Mouse (Mus musculus) left cerebral cortex, postnatal 4 days (tissue): ENCODE data around the gene Med21. TPM values are rescaled to one million over a fixed set of nuclear protein-coding genes. Genes with fewer than 3 reads are reported as not detected.
A peak's percentile ranks its signal among the peaks of the same experiment; 100 is the strongest.

Experiments used
- DNase-seq: peaks from one replicate; pipeline ENCODE4 v3.0.0-alpha.2; 2022
- intact Hi-C: fragments of 180-260 bp; cut with DNase I; formaldehyde crosslinking; loops from one replicate; pipeline ENCODE4 v1.15.1; 2025
- total RNA-seq, 2 experiments: library from RNA; stranded (reverse); gene quantifications; 2 replicates each; pipeline ENCODE4 v1.2.3; 2021

The Med21 gene
- total RNA-seq, 2 experiments from 2014 or later = 42.6 to 49.1 TPM

DNA sequence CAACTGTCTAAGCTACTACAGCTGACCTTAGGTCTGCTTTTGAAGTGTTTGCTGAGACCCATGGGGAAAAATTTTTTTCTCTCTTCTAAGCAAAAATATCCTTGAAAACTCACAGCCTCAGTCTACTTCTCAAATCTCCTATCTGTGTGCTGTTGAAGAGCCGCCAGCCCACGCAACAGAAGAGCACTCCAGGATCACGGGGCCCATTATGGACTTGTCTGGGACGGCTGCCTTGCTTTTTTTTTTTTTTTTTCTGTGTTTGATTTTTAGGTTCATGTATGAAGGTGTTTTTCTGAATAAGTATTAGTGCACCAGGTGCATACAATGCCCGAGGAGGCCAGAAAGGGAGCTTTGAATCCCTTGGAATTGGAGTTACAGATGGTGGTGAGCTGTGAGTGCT lies 5.9 kb upstream of the Med21 start:
- DNase-seq = no peak
- intact Hi-C loops = no loop called here

DNA sequence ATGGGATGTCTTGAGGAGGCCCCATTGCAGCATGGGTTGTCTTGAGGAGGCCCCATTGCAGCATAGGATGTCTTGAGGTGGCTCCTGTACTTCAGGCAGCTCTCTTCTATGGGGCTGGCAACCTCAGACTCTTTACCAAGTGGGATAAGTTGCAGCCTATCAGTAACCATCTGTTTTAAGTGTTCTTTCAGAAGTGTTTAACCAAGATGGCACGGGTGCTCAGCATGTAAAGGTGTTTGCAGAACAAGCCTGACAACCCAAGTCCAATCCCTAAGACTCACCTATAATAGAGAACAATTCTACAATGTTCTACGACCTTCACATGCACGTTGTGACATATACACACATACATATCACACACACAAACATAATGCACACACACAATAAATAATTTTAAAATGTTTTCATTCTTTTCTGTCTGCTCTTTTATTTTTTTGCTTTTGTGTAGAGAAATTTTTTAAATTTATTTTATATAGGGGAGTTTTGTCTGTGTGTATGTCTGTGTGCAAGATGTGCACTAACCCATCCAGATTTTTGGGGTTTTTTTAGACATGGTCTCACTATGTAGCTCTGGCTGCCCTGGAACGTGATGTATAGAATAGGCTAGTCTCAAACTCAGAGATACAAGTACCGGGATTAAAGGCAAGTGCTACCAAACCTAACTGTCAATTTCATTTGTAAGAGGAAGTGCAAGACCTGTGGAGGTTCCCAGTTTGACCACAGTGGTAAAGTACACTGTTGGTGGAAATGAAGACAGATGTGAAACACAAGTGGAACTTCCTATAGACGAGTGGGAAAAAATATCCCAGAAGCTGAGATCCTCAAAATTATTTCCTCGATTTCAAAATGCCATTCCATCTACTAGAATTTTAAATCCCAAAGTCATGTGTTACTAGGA lies 2.0 kb upstream of the Med21 start:
- intact Hi-C loops = no loop called here
- DNase-seq = no peak

DNA sequence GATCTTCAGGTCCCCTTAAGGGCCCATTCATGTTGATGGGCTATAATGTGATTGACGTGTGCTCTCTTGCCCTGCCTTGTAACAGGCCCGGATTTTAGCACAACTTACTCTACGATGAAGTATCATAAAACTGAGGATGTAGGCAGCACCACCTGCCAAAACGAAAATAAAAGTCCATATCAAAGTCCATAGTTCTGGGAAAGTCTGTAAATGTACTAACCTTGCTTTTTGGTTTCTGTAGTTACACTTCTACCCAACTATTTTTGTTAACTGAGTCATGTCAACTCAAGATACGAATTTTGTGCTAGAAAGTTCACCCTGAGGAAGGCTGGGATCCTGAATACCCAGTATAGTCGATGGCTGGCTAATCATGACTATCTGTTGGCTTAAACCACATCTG lies 1.4 kb upstream of the Med21 start:
- intact Hi-C loops = no loop called here
- DNase-seq = no peak

DNA sequence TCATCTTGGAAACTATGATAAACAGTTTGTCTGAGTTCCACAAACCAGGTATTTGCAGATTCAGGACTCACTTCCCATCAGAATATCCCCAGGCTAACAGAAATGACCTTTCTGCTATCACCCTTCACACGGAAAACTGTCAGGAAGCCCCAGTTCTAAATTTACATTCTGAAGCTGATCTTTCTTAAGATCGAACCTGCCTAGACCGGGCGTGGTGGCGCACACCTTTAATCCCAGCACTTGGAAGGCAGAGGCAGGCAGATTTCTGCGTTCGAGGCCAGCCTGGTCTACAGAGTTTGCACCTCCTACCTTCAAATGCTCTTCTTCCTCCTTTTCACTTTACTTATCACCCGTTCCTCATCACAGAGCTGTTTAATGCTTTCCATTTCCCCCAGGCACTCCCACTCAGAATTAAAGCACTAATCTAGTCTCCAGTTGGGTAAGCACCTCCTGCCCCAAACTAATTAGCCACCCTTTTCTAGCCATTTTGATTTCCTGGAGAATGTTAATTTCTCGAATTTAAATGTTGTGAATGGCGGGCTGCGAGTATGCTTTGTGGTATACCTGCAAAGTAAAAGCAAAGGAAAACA lies 631 bp upstream of the Med21 start:
- intact Hi-C loops = no loop called here
- no peak for DNase-seq

GRCm38 (mm10) chr6:146643184-146643570 lies 830 bp downstream of the Med21 start:
- intact Hi-C loops = no loop called here

DNA sequence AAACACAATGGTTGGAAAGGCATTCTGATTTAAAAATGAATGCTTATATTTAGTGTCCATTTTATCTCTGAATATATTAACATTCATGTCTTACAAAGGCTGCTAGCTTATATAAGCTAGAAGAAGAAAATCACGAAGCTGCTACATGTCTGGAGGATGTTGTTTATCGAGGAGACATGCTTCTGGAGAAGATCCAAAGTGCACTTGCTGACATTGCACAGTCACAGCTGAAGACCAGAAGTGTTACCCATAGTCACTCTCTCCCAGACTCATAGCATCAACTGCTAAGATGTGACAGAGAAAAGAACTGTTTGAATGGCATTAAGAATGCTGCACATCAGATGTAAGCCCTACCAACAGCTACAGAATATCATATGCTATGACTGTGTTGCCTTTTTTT lies 7.7 kb downstream of the Med21 start:
- DNase-seq = no peak

More at GRCm38 (mm10) chr6:146643184-146643570, 830 bp downstream of the Med21 start:
- DNase-seq = no peak

GRCm38 (mm10) chr6:146651431-146651830 lies 9.1 kb downstream of the Med21 start:
- intact Hi-C loops = no loop called here
- no peak for DNase-seq

More for the DNA sequence above, 7.7 kb downstream of the Med21 start:
- intact Hi-C loops = no loop called here

GRCm38 (mm10) chr6:146653197-146653596 lies 10.8 kb downstream of the Med21 start:
- no peak for DNase-seq

DNA sequence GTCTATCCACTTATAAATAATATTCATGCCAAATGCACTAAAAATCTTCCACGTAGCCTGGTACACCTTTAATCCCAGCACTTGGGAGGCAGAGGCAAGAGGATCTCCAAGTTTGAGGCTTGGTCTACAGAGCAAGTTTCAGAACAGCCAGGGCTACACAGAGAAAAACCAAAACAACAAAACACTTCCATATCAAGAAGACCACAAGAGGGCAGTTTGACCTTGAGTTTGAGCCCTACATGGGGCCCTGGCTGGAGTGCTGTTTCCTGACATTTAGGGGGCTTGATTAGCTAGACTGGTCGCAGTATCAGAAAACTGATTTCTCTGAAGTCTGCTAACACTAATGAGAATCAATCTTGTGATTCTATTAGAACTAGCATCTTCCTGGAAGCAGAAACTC lies 18.2 kb downstream of the Med21 start:
- intact Hi-C loops = loop anchor here (10.0 kb wide), 1 partner anchor 104 kb away; no protein-coding TSS in a partner anchor
- DNase-seq = peak; percentile 6

More at GRCm38 (mm10) chr6:146653197-146653596, 10.8 kb downstream of the Med21 start:
- intact Hi-C loops = no loop called here

GRCm38 (mm10) chr6:146661655-146662054 lies 19.3 kb downstream of the Med21 start:
- DNase-seq = no peak
- intact Hi-C loops = loop anchor here (10.0 kb wide), 1 partner anchor 103 kb away; no protein-coding TSS in a partner anchor

DNA sequence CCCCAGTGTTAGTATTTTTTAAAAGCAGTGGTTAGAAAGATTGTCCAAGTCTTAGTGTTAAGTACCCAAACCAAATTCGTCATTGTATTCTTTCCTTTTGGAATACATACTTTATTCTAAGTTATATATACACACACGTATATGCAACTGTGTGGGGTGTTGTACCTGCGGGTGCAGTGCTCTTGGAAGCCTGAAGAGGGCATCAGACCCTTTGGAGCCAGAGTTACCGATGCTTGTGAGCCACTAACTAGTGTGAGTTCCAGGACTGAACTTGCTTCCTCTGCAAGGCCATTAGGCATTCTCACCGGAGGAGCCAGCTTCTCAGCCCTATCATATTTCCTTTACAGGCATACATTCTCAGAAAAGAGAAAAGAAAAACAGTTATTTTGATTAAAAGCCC lies 20.3 kb downstream of the Med21 start:
- DNase-seq = peak; percentile 20
- intact Hi-C loops = loop anchor here (10.0 kb wide), 1 partner anchor 102 kb away; no protein-coding TSS in a partner anchor

GRCm38 (mm10) chr6:146664116-146664515 lies 21.8 kb downstream of the Med21 start:
- intact Hi-C loops = loop anchor here (10.0 kb wide), 1 partner anchor 101 kb away; no protein-coding TSS in a partner anchor
- DNase-seq = no peak

DNA sequence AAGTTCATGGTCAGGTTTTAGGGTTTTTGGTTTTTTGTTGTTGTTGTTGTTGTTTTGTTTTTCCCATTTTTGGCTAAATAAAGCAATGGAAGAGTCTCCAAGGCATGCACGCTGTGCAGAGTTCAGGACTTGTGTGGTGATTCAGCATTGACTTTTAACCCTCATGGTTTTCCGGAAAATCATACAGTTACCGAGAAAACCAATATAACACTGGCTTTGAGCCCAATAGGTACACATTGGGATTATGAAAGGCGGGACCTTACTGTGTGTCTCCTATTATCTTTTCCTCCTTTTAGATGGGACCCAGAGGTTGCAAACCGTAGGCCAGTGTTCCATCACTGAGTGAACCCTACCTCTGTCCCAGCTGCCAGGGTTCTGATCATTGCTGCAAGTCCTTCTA lies 22.6 kb downstream of the Med21 start:
- no peak for DNase-seq
- intact Hi-C loops = loop anchor here (10.0 kb wide), 1 partner anchor 100 kb away; no protein-coding TSS in a partner anchor

- no peak for DNase-seq
- intact Hi-C loops = loop anchor here (10.0 kb wide), 1 partner anchor 99 kb away; no protein-coding TSS in a partner anchor
Observed at GRCm38 (mm10) chr6:146665408-146665807, 23.1 kb downstream of the Med21 start.

- intact Hi-C loops = loop anchor here (10.0 kb wide), 1 partner anchor 98 kb away; no protein-coding TSS in a partner anchor
- DNase-seq = no peak
Observed at GRCm38 (mm10) chr6:146666811-146667210, 24.5 kb downstream of the Med21 start.

DNA sequence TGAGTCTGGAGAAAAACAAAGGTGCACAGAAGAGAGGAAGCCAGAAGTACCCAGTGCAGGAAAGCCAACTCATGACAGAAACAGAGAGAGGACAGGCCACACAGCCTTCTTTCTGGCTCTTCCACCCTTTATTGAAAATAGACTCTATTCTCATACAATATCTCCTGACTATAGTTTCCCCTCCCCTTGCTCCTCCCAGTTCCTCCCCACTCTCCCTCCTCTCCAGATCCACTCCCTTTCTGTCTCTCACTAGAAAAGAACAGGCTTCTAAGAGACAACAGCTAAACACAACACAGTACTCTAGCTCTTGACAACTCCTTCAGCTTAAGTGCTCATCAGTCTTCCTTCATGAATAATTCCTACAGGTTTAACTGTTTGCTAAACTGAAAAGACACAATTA lies 26.3 kb downstream of the Med21 start:
- no peak for DNase-seq
- intact Hi-C loops = loop anchor here (10.0 kb wide), 1 partner anchor 96 kb away; no protein-coding TSS in a partner anchor

- DNase-seq = no peak
Observed at GRCm38 (mm10) chr6:146670956-146671855, 28.9 kb downstream of the Med21 start.

DNA sequence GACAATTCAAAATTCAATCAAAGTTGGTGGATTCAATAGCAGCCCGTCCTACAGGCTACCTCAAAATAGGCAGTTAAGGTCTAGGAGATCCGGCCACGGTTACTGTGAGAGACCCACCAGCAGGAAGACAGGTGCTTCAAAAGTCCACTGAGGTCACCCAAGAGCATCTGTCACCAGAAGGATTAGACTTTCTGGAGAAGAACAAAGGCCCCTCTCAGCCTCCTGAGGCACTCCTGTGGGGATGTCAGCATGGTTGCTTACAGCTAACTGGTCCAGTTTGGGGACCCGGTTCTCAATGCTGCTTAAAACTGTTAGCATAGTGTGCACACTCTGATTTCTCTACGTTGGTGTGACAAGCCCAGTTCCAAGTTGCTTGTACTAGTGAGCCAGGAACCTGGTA lies 29.8 kb downstream of the Med21 start:
- no peak for DNase-seq
- intact Hi-C loops = no loop called here

More at GRCm38 (mm10) chr6:146670956-146671855, 28.9 kb downstream of the Med21 start:
- intact Hi-C loops = no loop called here

GRCm38 (mm10) chr6:146673696-146674095 lies 31.3 kb downstream of the Med21 start:
- intact Hi-C loops = no loop called here
- no peak for DNase-seq

DNA sequence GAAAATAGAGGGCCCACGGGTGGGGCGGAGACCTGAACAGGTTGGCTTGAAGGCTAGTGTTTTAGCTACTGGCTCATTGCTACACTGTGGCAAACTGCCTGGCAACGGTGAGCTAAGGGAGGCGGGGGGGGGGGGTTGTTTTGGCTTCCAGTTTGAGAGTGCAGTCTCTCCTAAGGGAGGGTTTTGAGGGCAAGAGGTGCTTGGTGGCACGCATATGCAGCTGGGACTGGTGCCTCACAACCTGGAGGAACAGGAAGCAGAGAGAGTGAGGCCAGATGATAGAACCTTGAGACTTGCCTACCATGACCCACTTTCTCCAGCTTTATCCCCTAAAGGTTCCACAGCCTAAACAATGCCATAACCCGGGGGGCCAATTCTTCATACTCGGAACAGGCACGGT lies 32.1 kb downstream of the Med21 start:
- intact Hi-C loops = no loop called here
- DNase-seq = no peak
